Mouse (Mus musculus) stomach, postnatal 0 days (tissue): ENCODE measurements around the gene Capn11. TPM values are rescaled to one million over a fixed set of nuclear protein-coding genes. Genes with fewer than 3 reads are reported as not detected.
A peak's percentile ranks its signal among the peaks of the same experiment; 100 is the strongest.

Experiments used
- ATAC-seq: fragments of 200-750 bp; cut with Nextera tagmentation; 2 replicates; pipeline ENCODE4 v1.8.0; 2017; ENCODE audit not compliant: low FRiP score, low TSS enrichment
- DNase-seq: peaks from one replicate; pipeline ENCODE4 v3.0.0-alpha.2; 2016; ENCODE audit warnings: low spot score
- H3K27ac ChIP-seq: fragments of 300-500 bp; sonication (generic); replicated peaks from 2 replicates; pipeline ENCODE4 v1.5.1; 2014; ENCODE audit warnings: mild to moderate bottlenecking, control low read depth
- H3K27me3 ChIP-seq: fragments of 300-500 bp; sonication (generic); 2 replicates; pipeline ENCODE4 v1.6.1; 2014; ENCODE audit warnings: low read length; ENCODE audit not compliant: control insufficient read depth, insufficient read depth
- H3K36me3 ChIP-seq: fragments of 300-500 bp; sonication (generic); 2 replicates; pipeline ENCODE4 v1.6.1; 2014; ENCODE audit warnings: low read length, mixed read lengths; ENCODE audit not compliant: control insufficient read depth, insufficient read depth
- H3K4me1 ChIP-seq: fragments of 300-500 bp; sonication (generic); replicated peaks from 2 replicates; pipeline ENCODE4 v1.6.1; 2014; ENCODE audit warnings: antibody characterized with exemption; ENCODE audit not compliant: control insufficient read depth, insufficient read depth
- H3K4me2 ChIP-seq: fragments of 300-500 bp; sonication (generic); replicated peaks from 2 replicates; pipeline ENCODE4 v1.6.1; 2014; ENCODE audit warnings: low read depth, mild to moderate bottlenecking, control low read depth, moderate library complexity
- H3K4me3 ChIP-seq: fragments of 300-500 bp; sonication (generic); 2 replicates; pipeline ENCODE4 v1.5.1; 2014; ENCODE audit warnings: low read depth, low read length, control low read depth
- H3K9ac ChIP-seq: fragments of 300-500 bp; sonication (generic); 2 replicates; pipeline ENCODE4 v1.6.1; 2014; ENCODE audit warnings: mild to moderate bottlenecking, low read length, control low read depth, mixed read lengths
- H3K9me3 ChIP-seq: fragments of 300-500 bp; sonication (generic); 2 replicates; pipeline ENCODE4 v1.6.1; 2016; ENCODE audit warnings: low read length; ENCODE audit not compliant: control insufficient read depth
- CTCF ChIP-seq: IDR thresholded peaks from 2 replicates; pipeline ENCODE4 v1.5.1; 2016; ENCODE audit warnings: antibody characterized with exemption, low read depth, mild to moderate bottlenecking, moderate library complexity
- EP300 ChIP-seq: optimal IDR thresholded peaks from 2 replicates; pipeline ENCODE3; 2016; ENCODE audit warnings: antibody characterized with exemption
- WGBS: fragments of 180-500 bp; shearing (Covaris S2); extraction: QIAGEN DNeasy Blood & Tissue Kit; methylation state at CpG from one replicate; pipeline ENCODE4 v1.1.7; 2014; 5-methylcytosine and 5-hydroxymethylcytosine counted together
- polyA plus RNA-seq: library from polyadenylated mRNA; unstranded; fragments of >200 nt; fragmentation: Nextera tagmentation; extraction: Ambion mirVana; gene quantifications from 2 replicates; pipeline ENCODE4 v1.2.1, GENCODE M21; 2015

Gene Capn11
- polyA plus RNA-seq, 1 experiment from 2014 or later = 0.06 TPM

- ATAC-seq = no peak
- WGBS = 2% methylated on average over 12 of the region's 12 CpGs
- H3K4me1 ChIP-seq = peaks cover 4% of the 10 kb centered on the region; the same call in 1 of the 2 replicates
- peak within 1 kb of the TSS; percentile 91 for H3K9ac ChIP-seq
- peak within 1 kb of the TSS; percentile 90 for H3K27ac ChIP-seq
- no peaks in the 10 kb centered on the region for H3K36me3 ChIP-seq
- H3K4me3 ChIP-seq = peak within 1 kb of the TSS; percentile 93
- no peak for DNase-seq
- no peaks in the 10 kb centered on the region for H3K9me3 ChIP-seq
- TF ChIP-seq CTCF = no peak
- peak within 1 kb of the TSS; percentile 88 for H3K4me2 ChIP-seq
- no peaks in the 10 kb centered on the region for H3K27me3 ChIP-seq
These were observed 27.6 kb upstream of the Capn11 start, which contains the start of gene Tmem63b for GRCm38 (mm10) chr17:45686716-45687115. Tmem63b (minus strand) TSS chr17:45686905.

- Histone ChIP-seq H3K4me3 (peak within 1 kb of the TSS; percentile 93), H3K27me3 (no peaks in the 10 kb centered on the region), H3K4me1 (peaks cover 4% of the 10 kb centered on the region; the same call in 1 of the 2 replicates), H3K9me3 (no peaks in the 10 kb centered on the region), H3K27ac (peak within 1 kb of the TSS; percentile 90), H3K36me3 (no peaks in the 10 kb centered on the region), H3K9ac (peak within 1 kb of the TSS; percentile 91), H3K4me2 (peak within 1 kb of the TSS; percentile 88)
- TF ChIP-seq EP300 = no peak
- peak; percentile 29 for TF ChIP-seq CTCF
- DNase-seq (peak; percentile 94), ATAC-seq (peak; percentile 77)
- under 1% methylated on average over 34 of the region's 50 CpGs for WGBS
These were observed 27.0 kb upstream of the Capn11 start, which contains the start of gene Mrpl14 for GRCm38 (mm10) chr17:45686093-45686619. Mrpl14 (plus strand) TSS chr17:45686322.

GRCm38 (mm10) chr17:45685171-45686092 lies 26.3 kb upstream of the Capn11 start:
- WGBS = under 1% methylated on average over 55 of the region's 58 CpGs
- H3K27ac ChIP-seq = peak overlapping the region; percentile 90
- H3K9ac ChIP-seq = peak overlapping the region; percentile 91
- ATAC-seq (peak; percentile 39), DNase-seq (peak; percentile 56)
- H3K27me3 ChIP-seq = no peaks in the 10 kb centered on the region
- TF ChIP-seq CTCF (no peak), EP300 (no peak)
- H3K9me3 ChIP-seq = no peaks in the 10 kb centered on the region
- H3K4me1 ChIP-seq = peaks cover 4% of the 10 kb centered on the region
- H3K36me3 ChIP-seq = no peaks in the 10 kb centered on the region
- peak overlapping the region; percentile 88 for H3K4me2 ChIP-seq
- H3K4me3 ChIP-seq = peak overlapping the region; percentile 93

- 29% methylated on average over 14 of the region's 14 CpGs for WGBS
- Histone ChIP-seq H3K9ac (peak overlapping the region; percentile 91), H3K9me3 (no peaks in the 10 kb centered on the region), H3K4me2 (peak overlapping the region; percentile 88), H3K4me3 (peak overlapping the region; percentile 93), H3K27ac (peak overlapping the region; percentile 90), H3K4me1 (peaks cover 4% of the 10 kb centered on the region), H3K36me3 (no peaks in the 10 kb centered on the region), H3K27me3 (no peaks in the 10 kb centered on the region)
- DNase-seq = no peak
- TF ChIP-seq EP300 = no peak
- TF ChIP-seq CTCF = no peak
- ATAC-seq = no peak; the same call in 1 of the 2 replicates
These were observed 25.6 kb upstream of the Capn11 start for GRCm38 (mm10) chr17:45684667-45685131.

GRCm38 (mm10) chr17:45682843-45683242 lies 23.7 kb upstream of the Capn11 start:
- Histone ChIP-seq H3K4me1 (peaks cover 4% of the 10 kb centered on the region), H3K36me3 (peaks cover 5% of the 10 kb centered on the region; the same call in 1 of the 2 replicates), H3K27ac (no peak overlapping the region), H3K9me3 (no peaks in the 10 kb centered on the region), H3K4me3 (no peak overlapping the region), H3K9ac (no peak overlapping the region), H3K27me3 (no peaks in the 10 kb centered on the region), H3K4me2 (no peak overlapping the region)
- DNase-seq (no peak), ATAC-seq (peak; percentile 58)
- WGBS = 53% methylated on average over 4 of the region's 4 CpGs
- no peak for TF ChIP-seq CTCF
- TF ChIP-seq EP300 = no peak

GRCm38 (mm10) chr17:45681588-45681987 lies 22.5 kb upstream of the Capn11 start:
- ATAC-seq = no peak
- DNase-seq = no peak
- no peak for TF ChIP-seq EP300
- TF ChIP-seq CTCF = peak; percentile 63
- H3K36me3 ChIP-seq = peaks cover 5% of the 10 kb centered on the region; the same call in 1 of the 2 replicates
- no peaks in the 10 kb centered on the region for H3K27me3 ChIP-seq
- H3K4me3 ChIP-seq = no peak overlapping the region
- WGBS = 91% methylated on average over 1 of the region's 1 CpGs
- H3K4me1 ChIP-seq = peaks cover 4% of the 10 kb centered on the region
- H3K9me3 ChIP-seq = no peaks in the 10 kb centered on the region
- H3K4me2 ChIP-seq = no peak overlapping the region
- no peak overlapping the region for H3K27ac ChIP-seq
- H3K9ac ChIP-seq = no peak overlapping the region
